Mouse (Mus musculus) kidney, adult 9 months (tissue): ENCODE measurements at regions not wholly inside any gene's neighbourhood (a gene's known extent, or its start where the extent isn't known, plus 50 kb on each side); places are given as distances from the start of the nearest gene placed in this dataset.

Experiments used
- DNase-seq: peaks from one replicate; pipeline ENCODE4 v3.0.0; 2022

DNA sequence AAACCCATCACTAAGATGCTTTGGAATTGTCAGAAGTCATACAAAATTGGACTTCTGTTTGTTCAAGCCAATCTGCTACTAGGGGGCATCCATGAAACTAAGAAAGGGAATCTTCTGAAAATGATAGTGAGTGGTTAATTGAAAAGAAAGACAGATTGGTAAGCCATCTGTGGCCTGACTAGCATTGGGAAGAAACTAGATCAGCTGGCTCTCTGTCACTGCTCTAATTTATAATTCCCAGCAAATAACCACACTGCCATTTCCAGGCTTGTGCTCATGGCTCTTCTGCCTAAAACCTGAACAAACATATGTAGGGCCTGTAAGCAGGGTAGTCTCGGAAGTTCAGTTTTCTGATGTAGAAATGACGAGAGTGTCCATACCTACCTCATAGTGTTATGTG is 569.8 kb downstream of the Pcdh19 start:
- DNase-seq, result no peak

DNA sequence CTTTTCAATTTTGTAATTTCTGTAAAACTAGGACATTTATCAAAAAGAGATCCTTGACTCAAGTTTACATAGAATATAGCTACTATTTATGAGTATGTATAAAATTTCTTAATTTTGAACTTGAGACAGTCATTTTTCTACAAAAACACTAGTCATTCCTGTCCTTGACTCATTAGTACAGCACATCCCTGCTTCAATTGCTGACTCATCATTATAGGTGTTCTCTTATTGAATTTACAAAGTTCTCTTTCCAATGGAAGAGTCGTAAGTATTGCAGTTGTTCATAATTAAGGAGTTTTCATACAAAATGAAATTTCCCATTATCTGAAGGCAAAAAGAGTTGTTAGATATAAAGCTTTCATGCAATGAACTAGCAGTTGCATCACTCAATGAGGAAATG is 578.6 kb downstream of the Pcdh19 start:
- DNase-seq, result no peak

DNA sequence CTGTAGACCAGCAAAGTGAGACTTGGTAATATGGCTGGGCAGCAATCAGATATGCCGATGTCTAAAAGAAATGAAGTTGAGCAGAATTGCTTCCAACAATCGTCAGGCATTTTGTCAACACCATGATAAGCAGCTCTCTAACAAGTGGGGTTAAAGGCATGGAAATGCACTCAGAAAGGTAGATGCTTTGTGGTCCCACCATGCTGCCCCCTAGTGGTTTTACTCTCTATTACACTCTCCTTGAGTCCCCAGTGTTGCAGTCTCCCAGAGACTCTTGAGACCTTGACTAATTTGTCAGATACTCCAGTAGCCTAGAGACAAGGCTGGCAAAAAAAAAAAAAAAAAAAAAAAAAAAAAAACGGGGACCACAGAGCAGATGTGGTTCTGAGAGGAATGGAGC is 595.8 kb downstream of the Pcdh19 start:
- DNase-seq, result no peak

DNA sequence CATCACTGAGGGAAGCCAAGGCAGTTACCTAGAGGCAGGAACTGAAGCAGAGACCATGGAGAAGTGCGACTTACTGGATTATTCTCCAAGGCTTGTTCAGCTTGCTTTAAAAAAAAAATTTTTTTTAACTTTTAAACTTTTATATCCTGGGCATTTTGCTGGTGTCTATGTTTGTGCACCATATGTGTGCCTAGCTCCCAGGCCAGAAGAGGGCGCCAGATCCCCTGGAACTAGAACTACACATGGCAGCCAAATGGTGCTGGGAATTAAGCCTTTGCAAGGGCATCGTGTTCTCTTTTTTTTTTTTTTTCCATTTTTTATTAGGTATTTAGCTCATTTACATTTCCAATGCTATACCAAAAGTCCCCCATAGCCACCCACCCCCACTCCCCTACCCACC is 624.7 kb downstream of the Pcdh19 start:
- DNase-seq, result peak; percentile 18
